Mouse (Mus musculus): Measurements from ENCODE around the gene Dctn2. TPM values are rescaled to one million over a fixed set of nuclear protein-coding genes. Genes with fewer than 3 reads are reported as not detected.

The Dctn2 gene
- polyA plus RNA-seq, 1 experiment from 2014 or later = 199 TPM

GRCm38 (mm10) chr10:127284724-127285500 lies 18.7 kb downstream of the Dctn2 start:
- peaks cover 43% of the 10 kb centered on the region for H3K4me1 ChIP-seq
- H3K9me3 ChIP-seq = no peaks in the 10 kb centered on the region
- no peak overlapping the region for H3K4me2 ChIP-seq (replicated peaks)
- no peaks in the 10 kb centered on the region for H3K27me3 ChIP-seq
- H3K9ac ChIP-seq = peak overlapping the region; percentile 34; the same call in 1 of the 2 replicates
- no peak for ATAC-seq (ENCODE audit: insufficient number of reproducible peaks, insufficient read depth, low FRiP score, low TSS enrichment)
- peak overlapping the region; percentile 48; the same call in 1 of the 2 replicates for H3K27ac ChIP-seq
- 68% methylated on average over 11 of the region's 11 CpGs for WGBS
- H3K4me3 ChIP-seq = no peak overlapping the region
- peaks cover 71% of the 10 kb centered on the region for H3K36me3 ChIP-seq

GRCm38 (mm10) chr10:127285644-127286043 lies 19.5 kb downstream of the Dctn2 start:
- Histone ChIP-seq H3K27me3 (no peaks in the 10 kb centered on the region), H3K27ac (no peak overlapping the region; the same call in 1 of the 2 replicates), H3K4me2 (replicated peaks) (no peak overlapping the region), H3K9me3 (no peaks in the 10 kb centered on the region), H3K4me1 (peaks cover 44% of the 10 kb centered on the region), H3K36me3 (peaks cover 66% of the 10 kb centered on the region), H3K9ac (peak overlapping the region; percentile 34), H3K4me3 (no peak overlapping the region)
- no peak for ATAC-seq (ENCODE audit: insufficient number of reproducible peaks, insufficient read depth, low FRiP score, low TSS enrichment)
- WGBS = 72% methylated on average over 13 of the region's 13 CpGs

GRCm38 (mm10) chr10:127286194-127286593 lies 20.0 kb downstream of the Dctn2 start:
- Histone ChIP-seq H3K4me2 (replicated peaks) (0 out of 2 replicates have a peak overlapping the region, but pooled peaks have one; percentile 91), H3K27ac (no peak overlapping the region), H3K36me3 (peaks cover 60% of the 10 kb centered on the region), H3K4me1 (peaks cover 44% of the 10 kb centered on the region), H3K27me3 (no peaks in the 10 kb centered on the region), H3K9ac (peak overlapping the region; percentile 34; the same call in 1 of the 2 replicates), H3K9me3 (no peaks in the 10 kb centered on the region), H3K4me3 (no peak overlapping the region)
- 70% methylated on average over 7 of the region's 7 CpGs for WGBS
- ATAC-seq (ENCODE audit: insufficient number of reproducible peaks, insufficient read depth, low FRiP score, low TSS enrichment) = no peak

GRCm38 (mm10) chr10:127286730-127287129 lies 20.6 kb downstream of the Dctn2 start:
- H3K9me3 ChIP-seq = no peaks in the 10 kb centered on the region
- no peak overlapping the region; the same call in 1 of the 2 replicates for H3K9ac ChIP-seq
- H3K27me3 ChIP-seq = no peaks in the 10 kb centered on the region
- H3K4me2 ChIP-seq (replicated peaks) = peak overlapping the region; percentile 91; the same call in 1 of the 2 replicates
- 55% methylated on average over 7 of the region's 7 CpGs for WGBS
- H3K27ac ChIP-seq = no peak overlapping the region
- H3K36me3 ChIP-seq = peaks cover 55% of the 10 kb centered on the region
- peaks cover 50% of the 10 kb centered on the region for H3K4me1 ChIP-seq
- ATAC-seq (ENCODE audit: insufficient number of reproducible peaks, insufficient read depth, low FRiP score, low TSS enrichment) = no peak
- peak overlapping the region; percentile 63 for H3K4me3 ChIP-seq

- Histone ChIP-seq H3K4me2 (replicated peaks) (peak overlapping the region; percentile 91), H3K9me3 (no peaks in the 10 kb centered on the region), H3K27me3 (no peaks in the 10 kb centered on the region), H3K27ac (peak overlapping the region; percentile 99; the same call in 1 of the 2 replicates), H3K9ac (peak overlapping the region; percentile 78), H3K4me3 (peak overlapping the region; percentile 63), H3K4me1 (peaks cover 56% of the 10 kb centered on the region), H3K36me3 (peaks cover 48% of the 10 kb centered on the region)
- WGBS = 83% methylated on average over 15 of the region's 15 CpGs
- ATAC-seq (ENCODE audit: insufficient number of reproducible peaks, insufficient read depth, low FRiP score, low TSS enrichment) = no peak
These were observed 21.2 kb downstream of the Dctn2 start for GRCm38 (mm10) chr10:127287271-127287935.

- H3K4me1 ChIP-seq = peaks cover 58% of the 10 kb centered on the region
- H3K27ac ChIP-seq = peak overlapping the region; percentile 99
- peak overlapping the region; percentile 63 for H3K4me3 ChIP-seq
- peaks cover 45% of the 10 kb centered on the region for H3K36me3 ChIP-seq
- WGBS = 1% methylated on average over 3 of the region's 3 CpGs
- ATAC-seq (ENCODE audit: insufficient number of reproducible peaks, insufficient read depth, low FRiP score, low TSS enrichment) = no peak
- H3K9ac ChIP-seq = peak overlapping the region; percentile 78
- peak overlapping the region; percentile 91 for H3K4me2 ChIP-seq (replicated peaks)
- no peaks in the 10 kb centered on the region for H3K9me3 ChIP-seq
- H3K27me3 ChIP-seq = no peaks in the 10 kb centered on the region
These were observed 21.7 kb downstream of the Dctn2 start for GRCm38 (mm10) chr10:127287936-127288293.

GRCm38 (mm10) chr10:127288328-127288799 lies 22.2 kb downstream of the Dctn2 start:
- under 1% methylated on average over 13 of the region's 28 CpGs for WGBS
- peak overlapping the region; percentile 99 for H3K27ac ChIP-seq
- peak; percentile 6; the same call in 1 of the 2 replicates for ATAC-seq (ENCODE audit: insufficient number of reproducible peaks, insufficient read depth, low FRiP score, low TSS enrichment)
- H3K9me3 ChIP-seq = no peaks in the 10 kb centered on the region
- peak overlapping the region; percentile 91 for H3K4me2 ChIP-seq (replicated peaks)
- no peaks in the 10 kb centered on the region for H3K27me3 ChIP-seq
- peak overlapping the region; percentile 63 for H3K4me3 ChIP-seq
- H3K9ac ChIP-seq = peak overlapping the region; percentile 78
- peaks cover 62% of the 10 kb centered on the region for H3K4me1 ChIP-seq
- H3K36me3 ChIP-seq = peaks cover 45% of the 10 kb centered on the region

- Histone ChIP-seq H3K4me2 (replicated peaks) (peak within 1 kb of the TSS; percentile 91), H3K36me3 (peaks cover 45% of the 10 kb centered on the region), H3K9me3 (no peaks in the 10 kb centered on the region), H3K4me3 (peak within 1 kb of the TSS; percentile 63), H3K4me1 (peaks cover 63% of the 10 kb centered on the region), H3K9ac (peak within 1 kb of the TSS; percentile 78), H3K27me3 (no peaks in the 10 kb centered on the region), H3K27ac (peak within 1 kb of the TSS; percentile 99)
- ATAC-seq (ENCODE audit: insufficient number of reproducible peaks, insufficient read depth, low FRiP score, low TSS enrichment) = peak; percentile 1; the same call in 1 of the 2 replicates
- WGBS = under 1% methylated on average over 49 of the region's 65 CpGs
These were observed 22.8 kb downstream of the Dctn2 start, which contains the start of gene Mbd6 for GRCm38 (mm10) chr10:127288800-127289572. Gene Mbd6, minus strand, starts transcription at chr10:127289018.

GRCm38 (mm10) chr10:127289573-127290191 lies 23.5 kb downstream of the Dctn2 start:
- Histone ChIP-seq H3K9me3 (no peaks in the 10 kb centered on the region), H3K4me1 (peaks cover 60% of the 10 kb centered on the region), H3K36me3 (peaks cover 45% of the 10 kb centered on the region), H3K27me3 (no peaks in the 10 kb centered on the region), H3K4me3 (peak overlapping the region; percentile 63), H3K4me2 (replicated peaks) (peak overlapping the region; percentile 91), H3K27ac (peak overlapping the region; percentile 99), H3K9ac (peak overlapping the region; percentile 46)
- 2% methylated on average over 15 of the region's 15 CpGs for WGBS
- ATAC-seq (ENCODE audit: insufficient number of reproducible peaks, insufficient read depth, low FRiP score, low TSS enrichment) = no peak

- Histone ChIP-seq H3K4me1 (peaks cover 53% of the 10 kb centered on the region), H3K27ac (peak overlapping the region; percentile 99), H3K9me3 (no peaks in the 10 kb centered on the region), H3K27me3 (no peaks in the 10 kb centered on the region), H3K36me3 (peaks cover 45% of the 10 kb centered on the region), H3K4me2 (replicated peaks) (peak overlapping the region; percentile 91), H3K9ac (peak overlapping the region; percentile 46), H3K4me3 (peak overlapping the region; percentile 63)
- under 1% methylated on average over 34 of the region's 47 CpGs for WGBS
- ATAC-seq (ENCODE audit: insufficient number of reproducible peaks, insufficient read depth, low FRiP score, low TSS enrichment) = peak; percentile 89
These were observed 24.2 kb downstream of the Dctn2 start for GRCm38 (mm10) chr10:127290307-127290929.

All from embryonic facial prominence, embryonic 12.5 days (tissue).